Mouse (Mus musculus) liver, embryonic 13.5 days (tissue): ENCODE measurements around the gene Fam169b. TPM values are rescaled to one million over a fixed set of nuclear protein-coding genes. Genes with fewer than 3 reads are reported as not detected.

Experiments used
- ATAC-seq: fragments of 200-750 bp; cut with Nextera tagmentation; 2 replicates; pipeline ENCODE4 v1.8.0; 2017; ENCODE audit warnings: low read depth, mild to moderate bottlenecking, moderate number of reproducible peaks, moderate library complexity
- DNase-seq: peaks from one replicate; pipeline ENCODE4 v3.0.0; 2022
- H3K27ac ChIP-seq: fragments of 300-500 bp; sonication (generic); 2 replicates; pipeline ENCODE4 v1.5.1; 2015; ENCODE audit warnings: moderate library complexity, mild to moderate bottlenecking, inconsistent platforms
- H3K27me3 ChIP-seq: fragments of 300-500 bp; sonication (generic); 2 replicates; pipeline ENCODE4 v1.6.1; 2015; ENCODE audit warnings: mild to moderate bottlenecking, inconsistent platforms
- H3K36me3 ChIP-seq: fragments of 300-500 bp; sonication (generic); 2 replicates; pipeline ENCODE4 v1.6.1; 2015; ENCODE audit warnings: mild to moderate bottlenecking, inconsistent platforms
- H3K4me1 ChIP-seq: fragments of 300-500 bp; sonication (generic); replicated peaks from 2 replicates; pipeline ENCODE4 v1.6.1; 2015; ENCODE audit warnings: inconsistent platforms
- H3K4me2 ChIP-seq: fragments of 300-500 bp; sonication (generic); 2 replicates; pipeline ENCODE4 v1.6.1; 2015; ENCODE audit warnings: inconsistent platforms, mild to moderate bottlenecking, moderate library complexity
- H3K4me3 ChIP-seq: fragments of 300-500 bp; sonication (generic); replicated peaks from 2 replicates; pipeline ENCODE4 v1.5.1; 2015; ENCODE audit warnings: mild to moderate bottlenecking, inconsistent platforms
- H3K9ac ChIP-seq: fragments of 300-500 bp; sonication (generic); 2 replicates; pipeline ENCODE4 v1.6.1; 2015; ENCODE audit warnings: mild to moderate bottlenecking, inconsistent platforms
- H3K9me3 ChIP-seq: fragments of 300-500 bp; sonication (generic); replicated peaks from 2 replicates; pipeline ENCODE4 v1.6.1; 2016; ENCODE audit warnings: inconsistent platforms
- WGBS: fragments of 180-500 bp; shearing (Covaris S2); methylation state at CpG from one replicate; pipeline ENCODE4 v1.1.7; 2015; ENCODE audit not compliant: insufficient replicate concordance; 5-methylcytosine and 5-hydroxymethylcytosine counted together
- polyA plus RNA-seq: library from polyadenylated mRNA; unstranded; fragments of >200 nt; fragmentation: Nextera tagmentation; extraction: Ambion mirVana; gene quantifications from 2 replicates; pipeline ENCODE4 v1.2.1, GENCODE M21; 2015

The Fam169b gene
- polyA plus RNA-seq, 1 experiment from 2014 or later: 0.14 TPM

GRCm38 (mm10) chr7:68374109-68374857, 100.6 kb downstream of the Fam169b start:
- no peak overlapping the region for H3K9ac ChIP-seq
- 13% methylated on average over 16 of the region's 16 CpGs for WGBS
- ATAC-seq (no peak), DNase-seq (no peak)
- peaks cover 20% of the 10 kb centered on the region for H3K27me3 ChIP-seq
- H3K4me2 ChIP-seq: no peak overlapping the region
- H3K9me3 ChIP-seq: no peaks in the 10 kb centered on the region
- no peaks in the 10 kb centered on the region for H3K4me1 ChIP-seq
- H3K27ac ChIP-seq: no peak overlapping the region
- H3K4me3 ChIP-seq: no peak overlapping the region
- no peaks in the 10 kb centered on the region for H3K36me3 ChIP-seq

DNA sequence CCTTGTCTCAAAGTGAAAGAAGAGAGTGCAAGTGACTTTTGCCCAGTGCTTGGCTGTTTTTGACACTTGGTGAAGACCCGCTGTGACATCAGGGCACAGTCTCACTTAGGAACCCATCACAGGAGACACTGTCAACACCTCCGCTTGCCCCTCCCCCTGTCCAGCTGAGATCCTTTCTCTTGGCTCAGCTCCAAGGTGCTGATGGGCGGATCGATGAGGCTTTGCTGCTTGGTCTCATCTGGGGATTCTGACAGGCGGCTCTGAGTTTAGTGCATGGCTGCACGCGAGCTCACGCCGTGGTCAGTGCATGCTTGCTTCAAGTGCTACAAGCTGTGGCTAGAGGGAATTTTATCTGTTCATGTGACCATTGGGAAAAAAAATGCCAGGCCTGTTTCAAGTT, 108.5 kb downstream of the Fam169b start:
- no peak for DNase-seq
- 43% methylated on average over 9 of the region's 9 CpGs for WGBS

GRCm38 (mm10) chr7:68386767-68387166, 113.1 kb downstream of the Fam169b start:
- H3K27ac ChIP-seq: no peak overlapping the region
- 60% methylated on average over 3 of the region's 3 CpGs for WGBS
- H3K9me3 ChIP-seq: no peaks in the 10 kb centered on the region
- no peaks in the 10 kb centered on the region for H3K27me3 ChIP-seq
- no peak overlapping the region for H3K9ac ChIP-seq
- H3K4me3 ChIP-seq: no peak overlapping the region
- no peaks in the 10 kb centered on the region for H3K36me3 ChIP-seq
- no peaks in the 10 kb centered on the region for H3K4me1 ChIP-seq
- no peak for ATAC-seq
- no peak for DNase-seq
- H3K4me2 ChIP-seq: no peak overlapping the region

More for the DNA sequence above, 108.5 kb downstream of the Fam169b start:
- Histone ChIP-seq H3K27ac (no peak overlapping the region), H3K4me2 (no peak overlapping the region), H3K36me3 (no peaks in the 10 kb centered on the region), H3K9ac (no peak overlapping the region), H3K27me3 (no peaks in the 10 kb centered on the region), H3K4me1 (no peaks in the 10 kb centered on the region), H3K4me3 (no peak overlapping the region), H3K9me3 (no peaks in the 10 kb centered on the region)
- no peak for ATAC-seq

DNA sequence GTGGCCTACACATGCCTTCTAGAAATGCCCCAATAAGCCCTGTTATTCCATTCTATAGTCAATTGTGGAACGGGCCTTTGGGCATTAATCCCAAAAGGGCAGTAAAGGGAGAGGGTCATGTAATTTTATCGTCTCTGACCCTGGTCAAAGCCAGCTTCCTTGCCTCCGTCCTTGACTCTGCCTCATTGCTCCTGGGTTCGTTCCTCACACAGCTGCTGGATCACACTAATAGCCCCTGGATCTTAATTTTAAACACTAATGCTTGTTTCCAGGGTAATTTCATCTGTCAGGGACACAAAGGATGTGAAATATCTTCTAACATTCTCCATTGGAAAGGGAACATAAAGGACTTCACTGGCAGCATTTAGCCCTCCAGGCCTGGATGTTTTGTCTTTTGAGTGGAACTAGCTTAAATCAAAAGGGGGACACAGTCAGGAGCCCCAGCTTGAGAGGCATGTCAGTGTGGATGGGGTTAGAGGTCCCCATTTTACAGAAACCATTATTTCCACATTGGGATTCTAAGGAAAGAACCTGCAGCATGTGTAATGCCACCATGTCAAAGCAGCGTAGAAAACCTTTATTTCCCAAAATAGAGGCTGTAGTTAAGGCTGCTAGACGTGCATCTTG, 122.2 kb downstream of the Fam169b start:
- DNase-seq (no peak), ATAC-seq (no peak)
- no peaks in the 10 kb centered on the region for H3K27me3 ChIP-seq
- H3K4me2 ChIP-seq: no peak overlapping the region
- no peaks in the 10 kb centered on the region for H3K36me3 ChIP-seq
- no peak overlapping the region for H3K9ac ChIP-seq
- no peaks in the 10 kb centered on the region for H3K9me3 ChIP-seq
- 55% methylated on average over 6 of the region's 6 CpGs for WGBS
- H3K4me3 ChIP-seq: no peak overlapping the region
- no peak overlapping the region for H3K27ac ChIP-seq
- no peaks in the 10 kb centered on the region for H3K4me1 ChIP-seq

- no peak overlapping the region for H3K27ac ChIP-seq
- DNase-seq: no peak
- H3K4me2 ChIP-seq: no peak overlapping the region
- H3K4me1 ChIP-seq: no peaks in the 10 kb centered on the region
- no peak for ATAC-seq
- H3K36me3 ChIP-seq: no peaks in the 10 kb centered on the region
- no peak overlapping the region for H3K4me3 ChIP-seq
- no peak overlapping the region for H3K9ac ChIP-seq
- 75% methylated on average over 7 of the region's 7 CpGs for WGBS
- no peaks in the 10 kb centered on the region for H3K27me3 ChIP-seq
- no peaks in the 10 kb centered on the region for H3K9me3 ChIP-seq
Measured at GRCm38 (mm10) chr7:68400516-68400915, 126.9 kb downstream of the Fam169b start.

DNA sequence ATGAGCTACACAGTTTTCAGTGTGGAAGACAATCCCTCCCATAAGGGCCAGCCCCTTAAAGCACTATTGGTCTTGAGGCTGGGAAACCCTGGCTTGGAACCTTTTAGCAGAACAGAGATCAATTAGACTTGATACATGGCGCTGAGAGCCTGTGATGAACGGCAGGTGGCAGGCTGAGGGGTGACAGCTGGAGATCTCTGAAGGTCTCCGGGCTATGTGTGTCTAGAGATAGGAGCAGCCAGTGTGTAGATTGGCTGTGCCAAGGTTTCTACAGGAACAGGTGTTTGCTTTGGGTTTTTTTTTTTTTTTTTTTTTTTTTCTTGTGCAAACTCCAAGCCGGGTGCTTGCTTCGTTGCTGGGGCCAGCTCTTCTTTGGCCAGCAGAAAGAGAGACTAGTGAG, 135.0 kb downstream of the Fam169b start:
- DNase-seq: no peak
- 46% methylated on average over 5 of the region's 5 CpGs for WGBS

More for the DNA sequence above, 135.0 kb downstream of the Fam169b start:
- ATAC-seq: no peak
- Histone ChIP-seq H3K27ac (no peak overlapping the region), H3K9me3 (no peaks in the 10 kb centered on the region), H3K36me3 (no peaks in the 10 kb centered on the region), H3K4me1 (no peaks in the 10 kb centered on the region), H3K4me3 (no peak overlapping the region), H3K9ac (no peak overlapping the region), H3K27me3 (no peaks in the 10 kb centered on the region), H3K4me2 (no peak overlapping the region)

Other genes starting within 250 kb of the Fam169b start
- not detected in 2 replicates for gene Pgpep1l, start 9.6 kb upstream of the Fam169b start, polyA plus RNA-seq